Mouse (Mus musculus) hindbrain, embryonic 13.5 days (tissue): ENCODE data around the gene Cxcl12. TPM values are rescaled to one million over a fixed set of nuclear protein-coding genes. Genes with fewer than 3 reads are reported as not detected.

Experiments used
- ATAC-seq: fragments of 200-750 bp; cut with Nextera tagmentation; 2 replicates; pipeline ENCODE4 v1.8.0; 2017; ENCODE audit warnings: moderate TSS enrichment; ENCODE audit not compliant: low FRiP score
- H3K27ac ChIP-seq: fragments of 300-500 bp; sonication (generic); 2 replicates; pipeline ENCODE4 v1.5.1; 2015; ENCODE audit warnings: inconsistent platforms, mild to moderate bottlenecking, moderate library complexity
- H3K27me3 ChIP-seq: fragments of 300-500 bp; sonication (generic); 2 replicates; pipeline ENCODE4 v1.6.1; 2015; ENCODE audit warnings: mild to moderate bottlenecking, inconsistent platforms
- H3K36me3 ChIP-seq: fragments of 300-500 bp; sonication (generic); 2 replicates; pipeline ENCODE4 v1.6.1; 2015; ENCODE audit warnings: mild to moderate bottlenecking, inconsistent platforms
- H3K4me1 ChIP-seq: fragments of 300-500 bp; sonication (generic); replicated peaks from 2 replicates; pipeline ENCODE4 v1.6.1; 2015; ENCODE audit warnings: inconsistent platforms
- H3K4me2 ChIP-seq: fragments of 300-500 bp; sonication (generic); 2 replicates; pipeline ENCODE4 v1.6.1; 2015; ENCODE audit warnings: inconsistent platforms, mild to moderate bottlenecking, moderate library complexity
- H3K4me3 ChIP-seq: fragments of 300-500 bp; sonication (generic); 2 replicates; pipeline ENCODE4 v1.5.1; 2015; ENCODE audit warnings: mild to moderate bottlenecking, inconsistent platforms
- H3K9ac ChIP-seq: fragments of 300-500 bp; sonication (generic); 2 replicates; pipeline ENCODE4 v1.6.1; 2015; ENCODE audit warnings: mild to moderate bottlenecking, inconsistent platforms
- H3K9me3 ChIP-seq: fragments of 300-500 bp; sonication (generic); 2 replicates; pipeline ENCODE4 v1.6.1; 2016; ENCODE audit warnings: inconsistent platforms
- WGBS: fragments of 180-500 bp; shearing (Covaris S2); methylation state at CpG from one replicate; pipeline ENCODE4 v1.1.7; 2015; 5-methylcytosine and 5-hydroxymethylcytosine counted together
- polyA plus RNA-seq: library from polyadenylated mRNA; unstranded; fragments of >200 nt; fragmentation: Nextera tagmentation; extraction: Ambion mirVana; gene quantifications from 2 replicates; pipeline ENCODE4 v1.2.1, GENCODE M21; 2015

The Cxcl12 gene
- polyA plus RNA-seq, 1 experiment from 2014 or later: 55.8 TPM

GRCm38 (mm10) chr6:117159710-117160690 lies 8.3 kb upstream of the Cxcl12 start:
- no peak overlapping the region for H3K9ac ChIP-seq
- no peaks in the 10 kb centered on the region for H3K36me3 ChIP-seq
- no peaks in the 10 kb centered on the region for H3K27me3 ChIP-seq
- 74% methylated on average over 16 of the region's 16 CpGs for WGBS
- no peak overlapping the region for H3K4me2 ChIP-seq
- H3K4me1 ChIP-seq: no peaks in the 10 kb centered on the region
- no peak for ATAC-seq
- H3K4me3 ChIP-seq: no peak overlapping the region
- H3K27ac ChIP-seq: no peak overlapping the region
- no peaks in the 10 kb centered on the region for H3K9me3 ChIP-seq

DNA sequence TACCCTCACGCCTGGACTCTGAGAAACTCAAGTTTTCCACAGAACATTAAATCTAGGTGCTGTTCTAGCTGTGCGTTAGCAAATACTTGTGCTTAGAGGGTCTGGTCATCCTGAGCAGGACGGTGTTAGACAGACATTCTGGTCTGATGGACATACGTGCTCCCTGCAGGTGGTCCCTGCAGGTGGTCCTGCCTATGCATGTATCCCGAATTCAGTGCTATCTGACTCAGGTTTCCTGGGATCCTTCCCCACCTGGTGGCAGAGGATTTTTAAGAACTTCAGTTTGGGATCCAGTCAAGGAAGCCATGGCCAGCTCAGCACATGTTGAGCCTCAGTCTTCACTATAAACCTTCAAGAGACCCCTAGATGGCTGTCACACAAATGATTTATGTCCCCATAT lies 4.8 kb upstream of the Cxcl12 start:
- no peak overlapping the region for H3K4me3 ChIP-seq
- H3K4me2 ChIP-seq: no peak overlapping the region
- H3K27me3 ChIP-seq: peaks cover 25% of the 10 kb centered on the region
- H3K36me3 ChIP-seq: no peaks in the 10 kb centered on the region
- H3K9ac ChIP-seq: no peak overlapping the region
- H3K9me3 ChIP-seq: no peaks in the 10 kb centered on the region
- 79% methylated on average over 5 of the region's 5 CpGs for WGBS
- ATAC-seq: no peak
- H3K27ac ChIP-seq: no peak overlapping the region
- H3K4me1 ChIP-seq: peaks cover 17% of the 10 kb centered on the region

DNA sequence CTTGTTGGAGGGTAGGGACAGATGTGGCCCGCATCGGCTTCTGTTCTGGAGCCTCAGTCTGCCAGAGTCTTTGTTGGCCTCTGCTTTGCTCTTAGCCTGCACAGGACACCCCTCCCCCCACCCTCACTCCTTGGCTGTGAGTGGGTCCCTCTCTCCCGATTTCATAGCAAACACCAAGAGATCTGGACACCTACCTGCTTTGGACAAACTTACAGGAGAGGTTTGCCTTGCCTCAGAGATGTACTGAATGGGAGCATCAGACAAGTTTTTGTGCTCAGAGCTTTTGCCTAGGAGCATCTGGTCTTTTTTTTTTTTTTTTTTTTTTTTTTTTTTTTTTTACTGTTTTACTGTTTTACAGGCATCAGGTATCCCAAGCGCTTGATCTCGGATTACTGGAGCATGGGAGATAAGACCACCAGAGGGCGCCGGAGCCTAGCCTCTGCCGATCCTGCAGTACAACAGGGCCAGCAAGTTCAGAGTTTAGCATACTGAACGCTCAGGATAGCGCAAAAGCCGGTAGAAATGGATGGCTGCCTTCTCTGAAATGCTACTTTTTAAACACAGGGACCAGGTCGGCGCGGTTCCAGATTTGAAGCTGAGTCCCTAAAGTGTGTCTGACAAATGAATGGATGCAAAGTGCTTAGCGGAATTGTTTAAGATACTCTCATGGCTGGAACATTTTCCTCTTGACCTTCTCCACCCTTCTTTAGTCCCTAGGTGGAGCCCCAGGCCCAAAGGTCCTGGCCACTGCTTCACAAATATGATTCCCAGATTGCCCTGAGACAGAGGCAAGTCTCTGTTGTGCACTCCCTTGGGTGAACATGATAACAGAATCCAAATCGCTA lies 1.5 kb upstream of the Cxcl12 start:
- H3K36me3 ChIP-seq: no peaks in the 10 kb centered on the region
- peaks cover 58% of the 10 kb centered on the region for H3K27me3 ChIP-seq
- H3K4me1 ChIP-seq: peaks cover 29% of the 10 kb centered on the region
- no peak overlapping the region for H3K9ac ChIP-seq
- peak; percentile 83; the same call in 1 of the 2 replicates for ATAC-seq
- H3K9me3 ChIP-seq: no peaks in the 10 kb centered on the region
- no peak overlapping the region for H3K4me3 ChIP-seq
- H3K4me2 ChIP-seq: peak overlapping the region; percentile 26
- no peak overlapping the region for H3K27ac ChIP-seq
- WGBS: 1% methylated on average over 16 of the region's 16 CpGs

DNA sequence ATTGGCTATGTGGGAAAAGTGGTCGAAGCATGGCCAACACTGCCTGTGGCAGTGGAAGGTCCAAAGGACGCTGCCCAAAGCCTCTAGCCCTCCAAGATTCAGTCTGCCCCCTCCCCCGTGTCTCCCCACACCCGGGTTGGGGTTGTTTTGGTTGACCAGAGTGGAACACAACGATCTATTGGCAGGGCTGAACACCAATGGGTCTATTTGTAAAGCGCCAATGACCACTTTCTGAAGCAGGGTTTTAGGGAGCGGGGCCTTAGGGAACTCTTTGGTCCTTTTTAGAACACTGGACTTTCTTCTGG lies 957 bp upstream of the Cxcl12 start:
- Histone ChIP-seq H3K27me3 (peaks cover 64% of the 10 kb centered on the region), H3K4me2 (peak overlapping the region; percentile 26; the same call in 1 of the 2 replicates), H3K4me1 (peaks cover 29% of the 10 kb centered on the region), H3K27ac (no peak overlapping the region), H3K9ac (no peak overlapping the region), H3K9me3 (no peaks in the 10 kb centered on the region), H3K36me3 (no peaks in the 10 kb centered on the region), H3K4me3 (no peak overlapping the region; the same call in 1 of the 2 replicates)
- ATAC-seq: 0 out of 2 replicates have a peak, but pooled peaks have one; percentile 31
- WGBS: 14% methylated on average over 7 of the region's 7 CpGs

DNA sequence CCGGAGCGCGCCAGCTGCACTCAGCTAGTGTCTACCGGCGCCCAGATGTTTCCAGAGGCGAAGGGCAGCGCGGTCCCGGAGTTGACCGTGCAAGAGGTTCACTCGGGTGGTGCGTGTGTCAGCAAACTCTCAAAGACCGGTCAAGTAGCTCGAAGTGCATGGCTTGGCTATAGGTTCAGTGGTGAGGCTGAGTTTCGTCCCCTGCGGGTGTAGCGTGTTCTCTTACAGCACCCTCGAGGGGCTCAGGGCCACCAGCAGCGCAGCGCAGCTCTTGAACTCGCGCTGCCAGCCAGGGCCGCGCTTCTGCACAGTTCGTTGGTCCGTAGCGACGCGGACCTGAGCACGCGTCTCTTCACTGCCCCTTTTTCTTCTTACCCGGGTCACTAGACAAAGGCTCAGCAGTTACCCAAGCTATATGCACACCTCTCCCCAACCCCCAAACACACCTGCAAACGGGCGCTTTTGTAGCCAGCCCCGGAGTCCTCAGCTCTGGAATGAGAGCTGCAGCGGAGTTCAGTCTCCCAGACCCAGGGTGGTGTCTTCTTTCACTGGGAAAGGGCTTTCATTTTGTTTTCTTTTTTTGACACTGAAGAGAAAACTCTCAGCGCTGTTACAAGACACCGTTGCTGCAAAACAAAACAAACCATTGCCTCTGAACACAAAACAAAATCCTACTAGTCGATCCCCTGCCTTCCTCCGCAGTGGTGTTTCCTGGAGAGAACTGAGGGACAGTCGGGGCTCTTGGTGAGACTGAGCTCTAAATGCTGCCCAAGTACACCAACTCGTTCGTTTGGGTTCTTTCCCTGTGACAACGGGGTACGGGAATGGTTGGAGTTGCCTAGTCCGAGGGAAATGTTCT lies 945 bp downstream of the Cxcl12 start:
- H3K9me3 ChIP-seq: no peaks in the 10 kb centered on the region

GRCm38 (mm10) chr6:117169910-117170747 lies 1.8 kb downstream of the Cxcl12 start:
- Histone ChIP-seq H3K27ac (no peak overlapping the region), H3K9ac (peak overlapping the region; percentile 71; the same call in 1 of the 2 replicates), H3K4me2 (peak overlapping the region; percentile 92), H3K4me1 (peaks cover 37% of the 10 kb centered on the region), H3K4me3 (peak overlapping the region; percentile 57), H3K36me3 (no peaks in the 10 kb centered on the region), H3K9me3 (no peaks in the 10 kb centered on the region), H3K27me3 (peaks cover 80% of the 10 kb centered on the region)
- no peak for ATAC-seq
- WGBS: 19% methylated on average over 10 of the region's 10 CpGs

More for the DNA sequence above, 945 bp downstream of the Cxcl12 start:
- WGBS: under 1% methylated on average over 46 of the region's 46 CpGs
- 0 out of 2 replicates have a peak, but pooled peaks have one; percentile 22 for ATAC-seq
- H3K27ac ChIP-seq: no peak overlapping the region
- peak overlapping the region; percentile 71 for H3K9ac ChIP-seq
- peaks cover 37% of the 10 kb centered on the region for H3K4me1 ChIP-seq
- H3K4me2 ChIP-seq: peak overlapping the region; percentile 92
- peak overlapping the region; percentile 57 for H3K4me3 ChIP-seq
- peaks cover 80% of the 10 kb centered on the region for H3K27me3 ChIP-seq
- no peaks in the 10 kb centered on the region for H3K36me3 ChIP-seq

GRCm38 (mm10) chr6:117172358-117172757 lies 4.0 kb downstream of the Cxcl12 start:
- H3K9me3 ChIP-seq: no peaks in the 10 kb centered on the region
- WGBS: 90% methylated on average over 6 of the region's 6 CpGs
- H3K36me3 ChIP-seq: no peaks in the 10 kb centered on the region
- no peak overlapping the region for H3K9ac ChIP-seq
- H3K4me3 ChIP-seq: no peak overlapping the region
- no peak for ATAC-seq
- no peak overlapping the region for H3K27ac ChIP-seq
- no peak overlapping the region for H3K4me2 ChIP-seq
- peaks cover 72% of the 10 kb centered on the region for H3K27me3 ChIP-seq
- H3K4me1 ChIP-seq: peaks cover 41% of the 10 kb centered on the region

- Histone ChIP-seq H3K4me3 (no peak overlapping the region), H3K36me3 (no peaks in the 10 kb centered on the region), H3K4me2 (no peak overlapping the region), H3K27ac (no peak overlapping the region), H3K9ac (no peak overlapping the region), H3K4me1 (peaks cover 27% of the 10 kb centered on the region), H3K9me3 (no peaks in the 10 kb centered on the region), H3K27me3 (peaks cover 69% of the 10 kb centered on the region)
- 15% methylated on average over 11 of the region's 11 CpGs for WGBS
- ATAC-seq: no peak
These were observed 5.5 kb downstream of the Cxcl12 start for GRCm38 (mm10) chr6:117173876-117174275.

DNA sequence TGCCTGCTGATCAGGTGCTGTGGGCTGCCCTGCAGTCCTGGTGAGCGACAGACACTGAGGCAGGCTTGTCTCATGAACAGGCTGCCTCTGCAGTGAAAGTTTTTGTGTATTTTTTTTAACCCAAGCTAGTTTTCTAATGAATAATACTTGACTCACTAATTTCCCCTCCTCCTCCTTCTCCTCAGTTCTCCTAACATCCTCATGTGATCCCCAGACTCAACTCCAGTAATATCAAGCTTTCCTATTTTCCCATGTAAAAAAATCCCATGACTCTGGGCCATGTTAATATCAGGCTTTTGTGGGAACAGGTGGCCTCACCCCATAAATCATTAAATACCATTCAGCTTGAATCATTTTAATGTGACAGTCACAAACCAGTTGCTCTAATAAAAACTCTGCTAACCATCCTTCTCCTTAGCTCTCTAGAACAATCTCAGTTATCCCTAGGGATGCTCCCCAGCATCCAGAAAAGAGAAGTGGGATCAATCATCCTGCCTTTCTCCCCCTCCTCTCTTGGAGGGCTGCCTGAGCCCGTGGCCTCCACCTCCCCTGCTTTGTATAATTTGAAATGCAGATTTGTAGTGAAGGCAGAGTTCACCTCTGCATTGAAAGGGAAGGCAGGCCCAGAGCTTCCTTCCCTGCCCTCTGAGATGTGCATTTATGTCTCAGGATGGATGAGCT lies 6.9 kb downstream of the Cxcl12 start:
- no peaks in the 10 kb centered on the region for H3K36me3 ChIP-seq
- H3K27me3 ChIP-seq: peaks cover 55% of the 10 kb centered on the region
- no peak overlapping the region for H3K9ac ChIP-seq
- no peak overlapping the region for H3K27ac ChIP-seq
- H3K4me3 ChIP-seq: no peak overlapping the region
- H3K9me3 ChIP-seq: no peaks in the 10 kb centered on the region
- H3K4me1 ChIP-seq: peaks cover 20% of the 10 kb centered on the region
- no peak overlapping the region for H3K4me2 ChIP-seq
- WGBS: 37% methylated on average over 2 of the region's 2 CpGs
- ATAC-seq: 0 out of 2 replicates have a peak, but pooled peaks have one; percentile 50

- Histone ChIP-seq H3K9ac (no peak overlapping the region), H3K4me1 (peaks cover 24% of the 10 kb centered on the region), H3K27ac (no peak overlapping the region), H3K9me3 (no peaks in the 10 kb centered on the region), H3K36me3 (no peaks in the 10 kb centered on the region), H3K4me3 (no peak overlapping the region), H3K4me2 (no peak overlapping the region), H3K27me3 (peaks cover 48% of the 10 kb centered on the region)
- 21% methylated on average over 5 of the region's 5 CpGs for WGBS
- ATAC-seq: no peak
These were observed 8.1 kb downstream of the Cxcl12 start for GRCm38 (mm10) chr6:117176406-117176805.
